Mouse (Mus musculus): ENCODE results near the gene Ckap5. TPM values are rescaled to one million over a fixed set of nuclear protein-coding genes. Genes with fewer than 3 reads are reported as not detected.

The Ckap5 gene
- polyA plus RNA-seq, 1 experiment from 2014 or later: 131 TPM

- H3K9ac ChIP-seq (replicated peaks): no peak overlapping the region
- no peaks in the 10 kb centered on the region for H3K4me1 ChIP-seq (replicated peaks)
- no peaks in the 10 kb centered on the region for H3K27me3 ChIP-seq
- H3K4me3 ChIP-seq (replicated peaks): no peak overlapping the region
- no peak for ATAC-seq (ENCODE audit: insufficient number of reproducible peaks, insufficient read depth, low FRiP score, low TSS enrichment, low read depth)
- no peak overlapping the region for H3K4me2 ChIP-seq
- peaks cover 4% of the 10 kb centered on the region; the same call in 1 of the 2 replicates for H3K36me3 ChIP-seq
- H3K9me3 ChIP-seq: no peaks in the 10 kb centered on the region
- H3K27ac ChIP-seq: no peak overlapping the region
- WGBS: 84% methylated on average over 8 of the region's 8 CpGs
Observed at GRCm38 (mm10) chr2:91628171-91628570, 101.6 kb downstream of the Ckap5 start.

DNA sequence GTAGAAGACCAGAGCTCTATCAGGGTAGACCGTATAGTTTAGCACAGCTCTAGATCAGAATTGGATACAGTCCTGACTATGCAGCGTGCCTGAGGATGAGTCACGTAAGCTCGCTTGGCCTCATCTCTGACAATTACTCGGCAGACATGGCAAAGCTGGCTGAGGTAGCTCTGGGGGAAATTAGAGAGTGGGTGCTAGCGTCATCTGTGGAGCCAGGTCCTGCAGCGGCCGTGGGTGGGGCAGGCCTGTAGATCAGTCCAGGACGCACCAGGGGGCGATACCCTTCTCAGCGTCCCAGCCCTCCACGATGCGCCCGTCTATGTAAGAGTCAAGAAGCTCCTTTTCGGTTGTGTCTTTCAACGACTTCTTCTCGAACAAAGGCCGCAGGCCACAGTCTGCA, 103.1 kb downstream of the Ckap5 start:
- Histone ChIP-seq H3K36me3 (no peaks in the 10 kb centered on the region), H3K4me2 (no peak overlapping the region)
- WGBS: 86% methylated on average over 18 of the region's 18 CpGs

GRCm38 (mm10) chr2:91630384-91630783, 103.8 kb downstream of the Ckap5 start:
- Histone ChIP-seq H3K9ac (replicated peaks) (no peak overlapping the region), H3K4me1 (replicated peaks) (no peaks in the 10 kb centered on the region), H3K36me3 (no peaks in the 10 kb centered on the region), H3K4me2 (no peak overlapping the region), H3K9me3 (no peaks in the 10 kb centered on the region), H3K27ac (no peak overlapping the region), H3K27me3 (no peaks in the 10 kb centered on the region), H3K4me3 (replicated peaks) (no peak overlapping the region)
- ATAC-seq (ENCODE audit: insufficient number of reproducible peaks, insufficient read depth, low FRiP score, low TSS enrichment, low read depth): no peak
- 88% methylated on average over 12 of the region's 12 CpGs for WGBS

More for the DNA sequence above, 103.1 kb downstream of the Ckap5 start:
- H3K9me3 ChIP-seq: no peaks in the 10 kb centered on the region
- H3K9ac ChIP-seq (replicated peaks): no peak overlapping the region
- no peak overlapping the region for H3K4me3 ChIP-seq (replicated peaks)
- no peak overlapping the region for H3K27ac ChIP-seq
- H3K4me1 ChIP-seq (replicated peaks): no peaks in the 10 kb centered on the region
- ATAC-seq (ENCODE audit: insufficient number of reproducible peaks, insufficient read depth, low FRiP score, low TSS enrichment, low read depth): no peak
- H3K27me3 ChIP-seq: no peaks in the 10 kb centered on the region

DNA sequence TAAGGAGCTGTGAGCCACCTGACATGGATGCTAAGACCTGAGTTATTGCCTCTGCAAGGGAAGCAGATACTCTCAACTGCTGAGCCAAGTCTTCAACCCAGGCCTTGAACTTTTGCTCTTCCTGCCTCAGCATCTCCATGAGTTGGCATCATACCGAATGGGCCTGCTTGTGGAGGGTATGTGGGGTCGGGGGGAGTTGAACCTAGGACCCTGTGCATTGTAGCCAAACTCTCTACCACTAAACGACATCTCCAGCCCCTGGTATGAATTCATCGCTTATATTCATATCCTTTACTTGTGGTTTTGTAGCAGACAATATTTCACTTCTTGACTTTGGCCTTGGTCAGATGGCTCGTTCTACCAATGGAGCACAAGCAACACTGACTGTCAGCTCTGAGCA, 105.3 kb downstream of the Ckap5 start:
- Histone ChIP-seq H3K36me3 (no peaks in the 10 kb centered on the region), H3K4me1 (replicated peaks) (no peaks in the 10 kb centered on the region), H3K27ac (no peak overlapping the region), H3K4me3 (replicated peaks) (no peak overlapping the region), H3K27me3 (no peaks in the 10 kb centered on the region), H3K9ac (replicated peaks) (no peak overlapping the region), H3K9me3 (no peaks in the 10 kb centered on the region), H3K4me2 (no peak overlapping the region)
- WGBS: 85% methylated on average over 5 of the region's 5 CpGs
- no peak for ATAC-seq (ENCODE audit: insufficient number of reproducible peaks, insufficient read depth, low FRiP score, low TSS enrichment, low read depth)

GRCm38 (mm10) chr2:91632316-91632715, 105.8 kb downstream of the Ckap5 start:
- Histone ChIP-seq H3K9me3 (no peaks in the 10 kb centered on the region), H3K4me1 (replicated peaks) (no peaks in the 10 kb centered on the region), H3K4me3 (replicated peaks) (no peak overlapping the region), H3K4me2 (no peak overlapping the region), H3K27ac (no peak overlapping the region), H3K36me3 (no peaks in the 10 kb centered on the region), H3K27me3 (no peaks in the 10 kb centered on the region), H3K9ac (replicated peaks) (no peak overlapping the region)
- no peak for ATAC-seq (ENCODE audit: insufficient number of reproducible peaks, insufficient read depth, low FRiP score, low TSS enrichment, low read depth)
- 83% methylated on average over 5 of the region's 5 CpGs for WGBS

- Histone ChIP-seq H3K27ac (no peak overlapping the region), H3K36me3 (no peaks in the 10 kb centered on the region), H3K27me3 (no peaks in the 10 kb centered on the region), H3K4me3 (replicated peaks) (no peak overlapping the region), H3K4me2 (no peak overlapping the region), H3K4me1 (replicated peaks) (no peaks in the 10 kb centered on the region), H3K9ac (replicated peaks) (no peak overlapping the region), H3K9me3 (no peaks in the 10 kb centered on the region)
- 79% methylated on average over 12 of the region's 12 CpGs for WGBS
- no peak for ATAC-seq (ENCODE audit: insufficient number of reproducible peaks, insufficient read depth, low FRiP score, low TSS enrichment, low read depth)
Observed at GRCm38 (mm10) chr2:91633334-91633977, 106.9 kb downstream of the Ckap5 start.

DNA sequence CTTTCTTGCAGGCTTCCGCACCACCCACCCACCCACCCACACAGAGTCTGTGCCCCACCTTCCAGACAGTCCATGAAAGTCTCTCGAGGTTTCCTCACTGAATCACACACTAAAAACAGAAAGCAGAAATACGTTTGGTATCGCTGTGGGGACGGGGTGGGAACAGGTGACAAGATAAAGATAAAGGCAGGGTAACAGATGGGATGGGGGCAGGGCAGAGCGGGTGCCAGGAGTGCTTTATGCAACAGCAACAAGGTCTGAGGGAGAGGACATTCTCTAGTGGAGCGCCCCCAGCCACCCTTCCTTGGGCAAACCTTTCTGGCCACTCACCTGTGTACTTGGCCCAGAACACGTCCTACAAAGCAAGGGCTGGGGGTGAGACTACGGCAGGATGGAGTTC, 108.3 kb downstream of the Ckap5 start:
- H3K9me3 ChIP-seq: no peaks in the 10 kb centered on the region
- no peaks in the 10 kb centered on the region for H3K4me1 ChIP-seq (replicated peaks)
- no peak overlapping the region for H3K4me3 ChIP-seq (replicated peaks)
- WGBS: 76% methylated on average over 9 of the region's 9 CpGs
- no peak overlapping the region for H3K9ac ChIP-seq (replicated peaks)
- H3K27ac ChIP-seq: no peak overlapping the region
- H3K36me3 ChIP-seq: no peaks in the 10 kb centered on the region
- no peaks in the 10 kb centered on the region for H3K27me3 ChIP-seq
- ATAC-seq (ENCODE audit: insufficient number of reproducible peaks, insufficient read depth, low FRiP score, low TSS enrichment, low read depth): no peak
- H3K4me2 ChIP-seq: no peak overlapping the region

GRCm38 (mm10) chr2:91635486-91635885, 108.9 kb downstream of the Ckap5 start:
- no peak overlapping the region for H3K9ac ChIP-seq (replicated peaks)
- H3K9me3 ChIP-seq: no peaks in the 10 kb centered on the region
- no peak overlapping the region for H3K27ac ChIP-seq
- no peaks in the 10 kb centered on the region for H3K36me3 ChIP-seq
- H3K4me1 ChIP-seq (replicated peaks): no peaks in the 10 kb centered on the region
- no peak overlapping the region for H3K4me3 ChIP-seq (replicated peaks)
- 90% methylated on average over 11 of the region's 11 CpGs for WGBS
- H3K4me2 ChIP-seq: no peak overlapping the region
- H3K27me3 ChIP-seq: no peaks in the 10 kb centered on the region
- no peak for ATAC-seq (ENCODE audit: insufficient number of reproducible peaks, insufficient read depth, low FRiP score, low TSS enrichment, low read depth)

DNA sequence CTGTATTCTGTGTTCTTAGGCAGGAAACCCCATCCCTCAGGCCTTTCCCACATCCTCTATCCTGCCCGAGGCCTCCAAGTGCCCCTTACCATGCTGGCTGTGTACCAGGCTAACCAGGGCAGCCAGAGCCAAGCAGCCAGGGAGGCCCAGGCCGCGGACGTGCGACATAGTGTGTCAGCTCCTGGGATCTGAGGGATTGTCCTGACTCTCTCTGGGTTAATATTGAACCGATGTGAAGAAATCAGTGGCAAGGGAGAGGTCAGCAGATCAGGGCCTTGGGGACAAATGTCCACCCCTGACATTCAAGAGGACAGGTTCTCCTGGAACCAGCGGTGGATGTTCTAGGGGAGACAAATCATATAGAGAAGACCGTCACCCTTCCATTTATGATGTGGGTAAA, 109.7 kb downstream of the Ckap5 start, which contains the start of gene F2:
F2 (minus strand) TSS at position 186 of the 400 bp plus-strand sequence.
- no peaks in the 10 kb centered on the region for H3K4me1 ChIP-seq (replicated peaks)
- no peaks in the 10 kb centered on the region for H3K36me3 ChIP-seq
- H3K9me3 ChIP-seq: no peaks in the 10 kb centered on the region
- WGBS: 87% methylated on average over 8 of the region's 8 CpGs
- no peaks in the 10 kb centered on the region for H3K27me3 ChIP-seq
- H3K27ac ChIP-seq: no peak within 1 kb of the TSS
- ATAC-seq (ENCODE audit: insufficient number of reproducible peaks, insufficient read depth, low FRiP score, low TSS enrichment, low read depth): no peak
- no peak within 1 kb of the TSS for H3K4me2 ChIP-seq
- H3K4me3 ChIP-seq (replicated peaks): no peak within 1 kb of the TSS
- no peak within 1 kb of the TSS for H3K9ac ChIP-seq (replicated peaks)

DNA sequence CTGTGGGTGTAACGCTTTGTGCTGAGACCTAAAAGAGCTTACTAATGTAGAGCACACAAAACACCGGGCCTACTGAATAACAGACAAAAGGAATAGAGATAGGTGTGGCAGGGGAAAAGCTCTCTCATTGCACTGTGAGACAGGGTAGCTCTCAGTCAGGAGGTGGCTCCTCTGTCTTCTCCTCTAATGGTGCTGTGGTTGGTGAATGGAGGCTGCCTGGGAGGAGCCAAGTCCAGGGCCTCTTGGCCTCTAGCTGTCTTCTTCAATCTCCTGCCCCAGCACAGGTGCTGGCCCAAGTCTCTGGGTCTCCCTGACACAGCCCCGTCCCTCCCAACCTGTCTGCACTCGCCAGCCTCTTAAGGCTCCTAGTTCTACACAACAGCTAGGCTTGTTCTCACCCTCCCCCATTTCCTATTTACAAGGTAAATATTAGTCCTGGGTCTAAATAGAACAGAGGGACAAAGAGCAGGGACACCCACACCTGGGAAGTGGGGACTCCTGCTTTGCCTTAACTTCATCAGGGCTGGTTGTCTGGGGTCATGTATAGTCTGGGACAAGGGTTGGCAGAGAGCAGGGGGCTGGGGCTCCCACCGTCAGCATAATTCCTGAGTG, 110.3 kb downstream of the Ckap5 start:
- Histone ChIP-seq H3K4me3 (replicated peaks) (no peak overlapping the region), H3K36me3 (no peaks in the 10 kb centered on the region), H3K9me3 (no peaks in the 10 kb centered on the region), H3K27ac (no peak overlapping the region), H3K27me3 (no peaks in the 10 kb centered on the region), H3K9ac (replicated peaks) (no peak overlapping the region), H3K4me1 (replicated peaks) (no peaks in the 10 kb centered on the region), H3K4me2 (no peak overlapping the region)
- no peak for ATAC-seq (ENCODE audit: insufficient number of reproducible peaks, insufficient read depth, low FRiP score, low TSS enrichment, low read depth)
- WGBS: 85% methylated on average over 5 of the region's 5 CpGs

DNA sequence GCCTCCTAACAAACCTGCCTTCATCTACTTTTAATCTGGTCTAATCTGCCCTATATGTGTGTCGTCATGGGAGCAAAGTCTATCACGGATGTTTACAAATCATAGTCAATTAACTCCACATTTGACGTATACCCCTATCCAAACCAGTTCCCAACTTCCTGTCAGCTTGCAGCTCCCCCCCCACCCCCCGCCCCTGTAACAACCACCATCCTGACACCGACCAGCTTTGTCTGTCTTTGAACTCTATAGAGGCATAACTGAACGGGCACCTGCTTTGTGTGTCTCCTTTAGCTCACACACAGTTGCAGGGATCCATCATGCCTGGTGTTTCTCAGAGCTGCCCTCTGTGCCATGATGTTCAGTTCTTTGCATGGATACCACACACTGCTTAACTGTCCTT, 112.4 kb downstream of the Ckap5 start:
- Histone ChIP-seq H3K27me3 (no peaks in the 10 kb centered on the region), H3K27ac (no peak overlapping the region), H3K9ac (replicated peaks) (no peak overlapping the region), H3K9me3 (no peaks in the 10 kb centered on the region), H3K36me3 (peaks cover 15% of the 10 kb centered on the region), H3K4me1 (replicated peaks) (no peaks in the 10 kb centered on the region), H3K4me3 (replicated peaks) (no peak overlapping the region), H3K4me2 (no peak overlapping the region)
- WGBS: 76% methylated on average over 6 of the region's 6 CpGs
- no peak for ATAC-seq (ENCODE audit: insufficient number of reproducible peaks, insufficient read depth, low FRiP score, low TSS enrichment, low read depth)

Data from limb, embryonic 12.5 days (tissue).